Mouse (Mus musculus) c-Kit-positive CD71-positive TER-119-negative erythroid progenitor cells, embryonic 14.5 days (primary cell): Measurements from ENCODE around the gene Il18rap.
A peak's percentile ranks its signal among the peaks of the same experiment; 100 is the strongest.

ENCODE experiments used
- DNase-seq: peaks from one replicate; pipeline ENCODE4 v3.0.0-alpha.2; 2013; ENCODE audit warnings: low read depth

The Il18rap gene

DNA sequence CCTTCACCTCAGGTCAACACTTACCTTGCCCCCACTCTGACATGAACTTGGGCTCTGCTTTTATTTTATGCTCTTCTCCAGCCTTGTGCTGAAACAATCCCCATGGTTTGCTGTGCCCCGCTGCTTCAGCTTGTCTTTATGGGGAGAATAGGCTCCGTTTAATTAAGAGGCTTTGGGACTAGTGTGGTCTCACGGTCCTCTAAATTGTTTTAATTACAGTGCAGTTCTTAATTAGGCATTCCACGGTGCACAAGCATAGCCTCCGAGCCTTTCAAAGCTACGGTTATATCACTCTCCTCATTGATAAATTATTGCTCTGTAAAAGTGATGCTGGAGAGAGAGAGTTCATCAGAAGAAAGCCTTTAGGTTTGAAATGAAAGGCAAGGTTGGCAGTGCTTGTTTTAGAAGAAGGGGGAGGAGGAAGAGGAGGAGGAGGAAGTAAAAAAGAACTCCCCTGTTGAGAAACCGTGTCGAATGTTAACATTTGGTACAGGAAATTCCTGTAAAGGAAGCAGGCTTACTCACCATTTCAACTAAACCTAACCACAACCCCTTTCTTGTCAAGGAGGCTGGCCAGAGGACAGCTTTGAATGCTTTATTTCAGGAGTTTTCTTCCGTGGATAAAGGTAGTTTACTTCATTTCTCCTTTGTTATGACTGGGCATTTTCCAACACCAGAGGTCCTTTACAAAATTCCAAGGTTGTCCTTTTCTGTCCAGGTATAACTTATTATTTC lies at the start of gene Il18rap:
Gene Il18rap, plus strand, starts transcription at position 512 of the 735 bp plus-strand sequence.
- DNase-seq: no peak

DNA sequence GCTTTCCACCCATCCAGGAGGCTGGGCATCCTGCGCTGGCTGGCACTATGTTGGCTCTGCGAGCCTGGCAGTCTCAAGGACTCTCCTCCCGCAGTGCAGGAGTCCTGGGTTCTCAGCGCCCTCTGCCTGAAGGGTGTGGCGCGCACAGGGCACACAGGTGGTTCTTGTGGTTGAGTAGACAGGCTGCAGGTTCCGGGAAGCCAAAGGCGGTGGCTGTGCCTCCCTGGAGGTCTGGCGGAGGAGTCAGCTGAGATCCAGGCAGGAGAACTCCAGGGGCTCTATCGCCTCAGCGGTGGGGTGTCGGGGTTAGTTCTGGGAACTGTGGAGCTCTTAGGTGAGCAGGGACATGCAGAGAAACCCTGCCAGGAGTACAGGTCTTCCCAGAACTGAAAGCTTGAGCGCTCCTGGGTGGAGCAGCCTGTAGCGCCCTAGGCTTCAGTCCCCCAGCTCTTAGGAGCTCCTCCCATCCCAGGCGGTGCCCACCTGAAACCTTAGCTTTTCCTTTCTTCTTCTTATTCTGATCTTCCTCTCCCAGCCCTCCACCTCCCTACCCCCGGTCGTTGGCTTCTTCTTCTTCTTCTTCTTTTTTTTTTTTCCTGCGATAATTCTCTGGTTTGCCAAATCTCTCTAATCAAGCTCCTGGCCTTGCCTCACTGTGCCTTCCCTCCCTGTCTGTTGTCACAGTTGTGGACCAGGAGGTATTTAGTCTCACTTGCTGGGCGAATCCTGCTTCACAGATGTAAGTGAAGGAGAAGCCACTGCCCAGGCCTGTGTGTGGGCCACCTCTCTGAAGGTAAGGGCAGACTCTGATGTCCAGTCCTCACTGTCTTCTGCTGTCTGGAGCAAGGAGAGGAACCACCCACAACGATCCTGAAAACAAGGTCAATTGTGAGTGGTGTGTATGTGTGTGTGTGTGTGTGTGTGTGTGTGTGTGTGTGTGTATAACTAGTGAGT lies 49.4 kb upstream of the Il18rap start, which contains the start of gene Il18r1:
Gene Il18r1, plus strand, starts transcription at position 76 of the 954 bp plus-strand sequence.
- DNase-seq: peak; percentile 22

DNA sequence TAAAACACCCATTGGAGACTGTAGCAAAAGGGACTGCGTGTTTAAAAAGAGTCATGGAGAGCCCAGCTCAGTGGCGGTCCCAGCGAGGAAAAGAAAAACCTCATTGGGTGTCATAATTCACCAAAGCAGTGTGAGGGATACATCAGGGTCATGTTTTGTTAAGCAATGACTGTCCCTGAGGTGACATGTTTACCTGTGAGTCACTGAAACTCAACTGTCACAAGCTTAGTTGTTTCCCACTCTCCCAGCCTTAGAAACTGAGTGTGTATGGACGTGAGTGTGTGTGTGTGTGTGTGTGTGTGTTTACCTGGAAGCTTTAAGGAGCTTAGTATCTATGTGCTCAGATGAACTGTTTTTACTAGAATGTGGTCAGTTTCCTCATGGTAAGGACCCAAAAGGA lies 47.9 kb upstream of the Il18rap start:
- no peak for DNase-seq

DNA sequence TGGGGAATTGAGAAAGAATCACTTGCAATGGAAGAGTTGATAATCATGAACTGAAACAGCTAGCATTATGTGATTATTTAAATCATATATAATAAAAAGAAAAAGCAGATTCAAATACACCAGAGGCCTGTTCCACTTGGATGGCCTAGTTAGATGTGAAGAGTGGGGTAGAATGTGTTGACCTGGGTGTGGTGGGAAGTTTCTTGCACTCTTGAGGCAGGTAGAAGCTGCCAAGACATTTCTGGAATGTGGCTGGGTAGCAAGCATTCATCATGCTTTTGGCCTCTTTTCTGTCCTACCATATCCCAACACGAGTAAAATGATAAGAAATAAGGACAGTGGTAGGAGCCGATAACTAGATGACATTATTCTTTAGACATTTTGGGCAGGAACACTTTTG lies 46.4 kb upstream of the Il18rap start:
- DNase-seq: no peak

DNA sequence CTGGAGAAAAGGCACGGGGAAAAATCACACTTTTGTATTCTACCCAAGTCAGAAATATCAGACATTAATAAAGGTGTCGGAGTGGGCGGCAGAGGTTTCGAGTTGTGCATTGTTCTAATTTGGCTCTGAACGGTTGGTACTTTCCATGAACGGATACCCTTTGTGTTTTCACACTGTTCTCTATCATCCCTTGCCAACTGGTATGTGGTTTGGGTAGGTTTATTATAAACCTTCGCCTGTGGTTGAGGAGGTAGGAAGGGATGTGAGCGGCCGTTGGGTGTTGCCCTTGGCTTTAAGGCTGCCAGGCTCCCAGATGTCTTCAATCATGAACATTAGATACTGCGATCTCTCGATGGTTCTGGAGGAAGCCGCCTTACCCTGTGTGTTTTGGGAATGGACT lies 45.3 kb upstream of the Il18rap start:
- no peak for DNase-seq

DNA sequence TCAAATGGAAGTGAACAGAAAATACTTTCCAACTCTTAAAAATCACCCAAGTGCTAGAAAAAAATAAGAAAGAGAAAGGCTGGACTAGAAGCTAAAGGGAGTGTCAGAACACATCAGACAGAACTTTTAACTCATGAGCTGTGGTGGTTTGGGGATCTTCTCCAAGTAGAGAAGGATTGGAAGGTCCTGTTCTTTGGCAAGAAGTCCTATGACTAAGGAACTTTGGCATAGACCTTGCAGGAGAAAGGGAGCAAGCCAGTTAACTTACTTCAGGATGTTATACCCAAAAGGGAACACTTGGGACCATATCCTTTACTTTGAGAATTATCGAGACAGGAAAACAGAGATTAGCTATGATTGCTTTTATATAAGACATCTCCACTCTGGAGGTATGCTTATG lies 42.8 kb upstream of the Il18rap start:
- no peak for DNase-seq

DNA sequence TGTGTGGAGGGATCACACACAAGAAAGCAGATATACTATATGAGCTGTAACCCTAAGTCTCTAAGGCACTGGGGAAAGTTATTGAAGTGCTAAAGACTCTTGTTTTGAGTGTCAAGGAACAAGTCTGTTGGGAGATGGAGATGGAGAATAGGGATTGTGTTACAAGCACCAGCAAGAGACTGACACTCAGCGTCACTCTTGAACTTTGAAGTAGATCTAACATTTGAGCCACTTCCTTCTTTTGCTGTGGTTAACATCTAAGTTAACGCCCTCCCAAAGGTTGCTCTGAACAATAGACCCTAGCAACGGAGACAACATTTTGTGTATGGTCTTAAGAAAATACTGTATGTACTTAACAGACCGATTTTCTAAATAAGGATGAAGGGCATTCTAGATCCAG lies 41.5 kb upstream of the Il18rap start:
- no peak for DNase-seq

DNA sequence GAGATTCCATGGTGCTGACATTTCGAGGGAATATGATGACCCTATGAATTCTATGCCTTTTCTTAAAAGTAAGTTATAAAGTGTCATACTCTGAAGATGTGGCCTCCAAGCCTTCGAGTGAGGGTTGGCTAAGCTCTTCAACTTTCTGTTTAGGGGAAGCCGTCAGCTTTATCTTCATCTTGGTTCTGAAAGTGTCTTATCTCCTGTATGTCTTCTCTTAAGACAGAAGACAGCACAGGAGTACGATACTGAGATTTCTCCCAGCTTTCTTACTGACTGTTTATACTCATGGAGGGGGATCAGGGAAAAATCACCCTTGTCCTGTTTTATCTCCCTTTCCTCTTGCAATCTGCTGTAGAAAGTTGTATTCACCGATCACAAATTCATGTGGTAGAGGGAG lies 40.8 kb upstream of the Il18rap start:
- no peak for DNase-seq

DNA sequence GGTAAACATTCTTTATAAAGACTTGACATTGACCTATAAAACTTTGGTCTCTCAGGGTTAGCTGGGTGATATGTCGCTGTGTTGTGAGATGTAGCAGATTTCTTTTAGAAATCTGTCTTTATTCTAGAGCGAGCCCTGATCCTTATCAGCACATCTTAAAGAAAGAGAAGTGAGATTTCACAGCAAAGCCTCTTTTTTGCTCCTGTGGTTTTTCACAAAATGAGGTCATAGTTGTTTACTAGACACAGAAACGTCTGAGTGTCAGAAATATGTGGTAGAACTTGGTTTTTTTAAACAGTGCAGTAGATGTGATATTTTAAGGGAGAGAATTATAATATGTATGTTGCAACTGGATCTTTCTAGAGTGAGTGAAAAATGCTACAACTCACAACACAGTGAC lies 39.5 kb upstream of the Il18rap start:
- no peak for DNase-seq

DNA sequence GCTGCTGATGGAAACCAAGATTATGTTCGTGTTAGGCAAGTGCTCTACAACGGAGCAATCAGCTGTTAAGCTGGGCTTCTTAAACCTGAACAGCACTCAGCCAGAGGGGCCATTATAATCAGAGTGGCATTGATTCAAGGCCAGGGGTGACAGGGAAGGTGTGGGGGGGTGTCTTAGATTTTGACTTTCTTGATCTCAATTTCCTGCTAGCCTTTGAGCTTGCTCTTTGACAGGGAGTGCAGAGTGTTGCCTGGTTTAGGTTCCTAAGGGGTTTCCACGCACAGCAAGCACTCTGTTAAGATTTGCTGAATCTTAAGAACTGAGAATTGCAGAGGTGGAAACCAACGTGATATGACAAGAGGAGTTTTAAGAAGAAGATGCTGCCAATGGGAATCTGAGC lies 38.4 kb upstream of the Il18rap start:
- no peak for DNase-seq

DNA sequence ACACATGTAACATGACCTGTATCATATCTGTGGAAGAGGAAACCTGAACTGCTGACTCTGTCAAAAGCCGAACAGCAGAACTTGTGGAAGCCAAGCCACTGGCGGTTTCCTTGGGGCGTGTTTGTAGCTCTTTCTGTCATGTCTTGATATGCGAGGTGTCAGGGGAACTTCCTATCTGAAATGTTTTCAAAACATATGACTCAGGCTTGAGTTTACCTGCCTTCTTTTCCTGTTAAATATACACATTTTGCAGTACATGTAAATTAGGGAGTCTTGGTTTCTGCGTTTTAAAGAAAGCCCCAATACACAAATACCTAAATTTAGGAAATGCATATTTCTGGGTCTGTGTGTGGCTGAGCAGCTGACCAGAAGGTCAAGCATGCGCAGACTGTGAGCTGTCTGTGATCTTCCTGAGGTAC lies 35.6 kb upstream of the Il18rap start:
- no peak for DNase-seq

DNA sequence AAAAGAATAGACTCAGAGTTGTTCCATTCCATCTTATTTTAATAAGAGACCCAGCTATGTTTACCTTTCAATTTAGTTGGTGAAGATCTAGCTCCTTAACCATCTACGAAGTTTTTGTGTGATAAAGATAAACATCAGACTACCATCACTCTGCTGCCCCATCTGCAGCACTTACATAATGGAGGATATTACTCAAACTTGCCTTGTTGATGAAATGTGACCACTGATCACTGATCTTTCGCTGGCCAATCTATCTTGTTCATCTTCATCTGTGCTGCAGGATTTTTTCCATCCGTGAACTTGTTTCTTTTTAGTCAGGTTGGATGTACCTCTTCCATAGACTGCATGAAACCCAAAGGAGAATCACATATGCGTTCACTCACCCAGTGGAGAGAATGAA lies 20.6 kb upstream of the Il18rap start:
- no peak for DNase-seq

DNA sequence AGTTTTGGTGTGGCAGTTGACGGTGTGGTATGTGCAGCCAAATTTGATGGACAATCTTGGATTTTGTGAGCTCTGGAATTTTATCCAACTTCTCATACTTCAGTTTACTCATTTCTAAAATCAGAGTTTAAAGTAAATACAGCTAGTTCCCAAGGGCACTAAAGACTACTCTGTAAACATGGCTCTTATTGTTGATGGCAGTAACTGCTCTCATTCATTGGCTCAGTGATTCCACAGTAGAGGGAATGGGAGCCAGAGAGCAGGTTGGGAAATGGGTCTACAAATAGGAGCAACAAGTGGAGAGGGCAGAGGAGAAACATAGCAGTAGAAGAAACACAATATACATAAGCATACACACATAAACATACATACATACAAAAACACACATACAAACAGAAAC lies 15.5 kb upstream of the Il18rap start:
- no peak for DNase-seq

DNA sequence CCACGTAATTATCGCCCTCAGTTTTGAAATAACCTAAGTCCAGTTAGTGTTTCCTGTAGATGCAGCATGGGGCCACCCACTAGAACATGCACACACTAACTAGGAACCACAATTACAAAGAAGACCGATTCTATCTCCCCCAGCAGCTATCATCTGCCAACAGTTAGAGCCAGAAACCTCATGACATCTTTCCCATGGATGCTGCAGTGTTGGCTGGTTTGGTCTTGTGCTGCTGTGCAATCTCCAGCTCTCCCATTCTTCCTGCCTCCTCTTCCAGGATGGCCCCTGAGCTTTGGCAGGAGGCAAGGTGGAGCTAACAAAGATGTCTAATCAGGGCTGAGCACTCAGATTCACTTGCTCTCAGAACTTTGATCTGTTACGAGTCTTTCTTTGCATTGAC lies 14.0 kb upstream of the Il18rap start:
- DNase-seq: no peak

DNA sequence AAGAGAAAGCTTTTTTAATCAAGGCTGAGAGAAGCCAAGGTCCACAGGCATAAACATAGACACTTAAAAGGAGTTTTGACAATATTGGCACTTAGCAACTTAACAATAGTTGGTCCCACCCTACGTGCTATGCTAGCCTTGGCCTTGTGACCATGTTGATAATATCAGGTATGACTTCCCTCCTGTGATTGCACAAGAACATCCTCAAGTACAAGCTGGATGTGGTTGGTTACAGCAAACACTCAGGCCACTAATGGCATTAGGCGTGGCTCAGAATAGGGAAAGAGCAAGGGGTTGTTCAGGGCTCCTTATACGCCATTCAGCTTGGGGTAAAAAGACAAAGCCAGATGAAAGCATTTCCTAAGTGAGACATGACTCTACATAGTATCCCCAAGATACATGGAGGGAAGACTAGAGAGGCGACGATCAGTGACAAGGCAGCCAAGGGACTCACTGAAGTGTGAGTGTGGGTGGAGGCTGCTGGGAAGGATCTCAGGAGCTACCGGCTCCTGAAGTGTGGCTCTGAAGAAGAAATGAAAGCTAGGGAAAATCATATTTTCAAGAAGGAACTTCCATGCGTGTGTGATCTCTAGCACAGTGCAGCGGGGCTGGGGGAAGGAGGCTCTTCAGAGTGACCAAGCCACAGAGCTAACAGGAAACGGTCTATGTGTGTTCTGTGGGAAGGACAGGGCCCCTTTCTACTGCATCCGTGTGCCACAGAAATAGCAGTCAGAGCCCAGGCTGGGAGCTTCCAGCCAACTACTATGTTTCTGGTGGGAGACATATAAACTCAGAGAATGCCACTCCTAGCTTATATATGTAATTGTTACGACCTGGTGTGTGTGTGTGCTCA lies 13.4 kb upstream of the Il18rap start:
- DNase-seq: no peak

DNA sequence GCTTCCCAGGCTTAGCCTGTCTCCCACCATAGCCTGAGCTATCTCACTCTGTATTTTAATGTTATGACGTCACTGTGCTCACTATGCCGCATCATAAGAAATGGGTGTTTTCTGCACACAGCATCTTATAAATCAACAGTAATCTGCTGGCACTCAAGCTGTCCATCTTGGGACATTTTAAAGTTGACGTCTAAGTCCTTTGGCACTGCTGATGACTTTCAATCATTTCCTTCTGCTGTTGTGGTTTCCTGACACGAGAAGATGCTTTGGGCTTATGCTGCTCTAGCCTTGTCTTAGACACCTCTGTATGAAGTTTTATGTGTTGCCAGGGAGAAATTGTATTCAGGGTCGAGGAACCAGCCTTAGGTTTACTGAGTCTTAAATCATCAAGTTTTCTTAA lies 10.6 kb upstream of the Il18rap start:
- DNase-seq: no peak

DNA sequence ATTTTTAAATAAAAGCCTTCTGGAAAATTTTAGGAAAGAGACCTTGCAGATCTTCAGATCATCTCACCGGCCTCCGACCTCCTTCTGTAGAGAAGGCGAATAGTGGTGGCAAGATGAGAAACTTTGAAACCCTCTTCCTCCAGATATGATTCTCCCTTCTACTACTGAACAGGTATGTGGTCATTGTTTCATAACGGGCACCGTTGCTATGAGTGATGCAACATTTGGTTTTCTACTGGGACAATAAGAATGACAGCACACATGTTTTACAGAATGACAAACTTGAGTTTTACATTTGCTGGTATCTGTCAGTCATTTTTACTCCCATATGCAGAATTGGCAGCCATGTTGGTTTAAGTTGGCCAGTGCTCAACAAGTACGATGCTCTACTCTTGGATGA lies 1.2 kb downstream of the Il18rap start:
- no peak for DNase-seq

DNA sequence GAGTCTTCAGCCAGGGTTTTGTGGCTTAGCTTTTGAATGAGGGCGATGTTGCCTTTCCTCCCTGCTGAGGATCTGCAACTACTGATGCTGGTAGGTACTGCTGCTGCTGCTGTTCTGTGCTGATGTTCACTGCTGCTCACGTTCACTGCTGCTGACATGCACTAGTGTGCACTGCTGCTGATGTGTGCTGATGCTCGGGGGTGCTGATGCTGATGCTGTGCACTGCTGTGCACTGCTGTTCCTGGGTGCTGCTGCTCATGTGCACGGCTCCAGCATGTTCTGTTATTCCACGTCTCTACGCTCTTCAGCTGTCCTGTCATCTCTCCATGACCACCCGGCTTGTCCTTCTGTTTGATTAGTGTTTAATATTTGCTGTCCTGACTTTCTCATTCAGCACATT lies 7.8 kb downstream of the Il18rap start:
- DNase-seq: no peak

DNA sequence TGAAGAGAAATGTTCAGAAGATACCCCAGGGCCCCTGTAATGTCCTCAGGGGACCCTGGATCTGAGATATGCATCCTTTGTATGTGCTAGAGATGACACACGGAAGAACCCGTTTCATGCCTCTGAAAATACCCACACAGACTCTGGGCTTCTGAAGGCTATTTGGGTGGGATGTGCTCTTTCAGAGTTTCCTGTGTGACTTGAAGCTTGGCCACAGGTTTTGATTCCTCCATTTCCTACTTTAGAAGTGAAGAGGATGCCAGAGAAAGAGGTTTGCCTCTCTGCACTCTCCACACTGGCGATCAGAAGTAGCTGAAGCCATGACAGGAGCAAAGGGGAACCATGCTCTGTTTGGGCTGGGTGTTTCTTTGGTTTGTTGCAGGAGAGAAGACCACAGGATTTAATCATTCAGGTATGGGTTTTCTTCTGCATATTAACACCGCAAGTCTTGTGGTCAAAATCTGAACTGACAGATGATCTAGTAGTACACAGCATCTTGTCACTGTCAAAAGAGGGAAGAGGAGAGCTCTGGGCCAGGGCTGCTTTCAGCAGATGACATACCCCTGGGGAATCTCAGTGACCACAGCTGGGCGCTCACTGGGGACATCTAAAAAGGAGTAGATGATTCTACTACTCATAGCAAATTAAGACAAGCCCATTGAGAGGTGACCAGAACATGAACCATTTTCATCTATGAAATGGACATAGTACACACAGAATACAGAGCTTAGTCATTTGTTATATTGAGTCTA lies 9.0 kb downstream of the Il18rap start:
- no peak for DNase-seq

DNA sequence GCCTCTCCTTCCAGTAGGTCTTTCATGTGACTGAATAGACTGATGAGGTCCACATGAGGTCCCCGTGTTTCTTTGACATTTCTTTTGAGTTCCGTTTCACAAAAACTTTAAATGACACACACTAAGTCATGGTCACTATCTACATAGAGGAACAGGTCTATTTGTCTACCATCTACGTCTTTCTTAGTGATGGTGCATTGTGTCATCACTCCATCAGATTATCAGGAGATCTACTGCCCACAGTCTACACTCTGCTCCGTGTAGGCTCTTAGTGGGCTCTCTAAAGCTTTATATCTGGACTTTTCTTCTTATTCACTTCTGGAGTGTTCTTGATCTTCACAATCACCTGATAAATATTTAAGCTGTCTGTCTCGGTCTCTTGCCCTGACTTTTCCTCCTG lies 14.1 kb downstream of the Il18rap start:
- no peak for DNase-seq

DNA sequence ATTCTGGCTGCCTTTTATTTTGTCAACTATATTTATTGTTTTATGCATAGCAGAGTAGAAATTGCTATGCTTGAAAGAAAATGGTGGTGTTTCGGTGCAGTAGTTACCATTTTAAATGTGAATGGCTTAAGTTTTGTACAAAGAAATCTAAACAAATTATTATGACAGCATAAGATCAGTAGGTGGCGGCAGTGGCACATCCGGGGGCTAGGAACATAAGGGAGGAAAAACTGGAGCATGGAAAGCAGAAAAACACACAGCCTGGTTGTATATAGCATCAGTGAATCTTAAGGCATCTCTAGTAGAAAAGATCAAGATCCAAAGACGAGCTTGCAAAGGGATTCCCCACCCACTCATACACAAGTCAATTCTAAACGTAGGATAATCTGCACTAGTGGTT lies 22.4 kb downstream of the Il18rap start:
- DNase-seq: no peak

DNA sequence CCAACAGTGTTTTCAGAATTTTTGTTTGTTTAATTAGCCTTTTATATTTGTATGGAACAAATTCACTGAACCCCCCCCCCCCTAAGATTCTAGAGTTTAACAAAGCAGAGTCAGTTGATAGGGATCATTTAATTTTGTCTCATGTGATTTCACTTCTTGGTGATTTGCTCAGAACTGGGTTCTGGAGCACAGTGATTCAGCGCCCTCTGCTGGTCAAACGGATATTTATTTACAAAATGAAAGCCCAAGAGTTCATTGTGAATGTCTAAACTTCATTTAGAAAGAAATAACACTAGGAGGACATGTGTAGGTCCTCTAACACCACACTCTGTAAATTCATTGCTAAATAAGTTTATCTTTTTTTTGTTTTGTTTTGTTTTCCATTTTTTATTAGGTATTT lies 29.5 kb downstream of the Il18rap start:
- DNase-seq: peak; percentile 44
